Mouse (Mus musculus) C2C12 (cell line): ENCODE results near the gene Coro2b. TPM values are rescaled to one million over a fixed set of nuclear protein-coding genes. Genes with fewer than 3 reads are reported as not detected.

Experiments used
- H3K27me3 ChIP-seq: one replicate; pipeline ENCODE4 v1.6.1; 2011; ENCODE audit not compliant: control insufficient read depth, insufficient read depth, insufficient read length
- H3K36me3 ChIP-seq: one replicate; pipeline ENCODE4 v1.6.1; 2011; ENCODE audit not compliant: control insufficient read depth, insufficient read depth
- H3K4me3 ChIP-seq: one replicate; pipeline ENCODE4 v1.5.1; 2011; ENCODE audit warnings: mild to moderate bottlenecking, control low read depth; ENCODE audit not compliant: poor library complexity, insufficient read depth, severe bottlenecking
- H3K79me2 ChIP-seq: one replicate; pipeline ENCODE4 v1.6.1; 2011; ENCODE audit not compliant: control insufficient read depth, insufficient read depth
- H3K79me3 ChIP-seq: one replicate; pipeline ENCODE4 v1.6.1; 2011; ENCODE audit warnings: low read depth, control low read depth
- H3ac ChIP-seq: one replicate; pipeline ENCODE3; 2011; ENCODE audit warnings: low read depth; ENCODE audit not compliant: control insufficient read depth, insufficient read length
- CEBPB ChIP-seq: IDR thresholded peaks from one replicate; pipeline ENCODE4 v1.6.1; 2011; ENCODE audit warnings: low read depth, mild to moderate bottlenecking, control low read depth, moderate library complexity
- CTCF ChIP-seq: IDR thresholded peaks from one replicate; pipeline ENCODE4 v1.5.1; 2011; ENCODE audit not compliant: control insufficient read depth, insufficient read depth, insufficient read length
- FOSL1 ChIP-seq: IDR thresholded peaks from one replicate; pipeline ENCODE4 v1.8.0; 2011; ENCODE audit warnings: mild to moderate bottlenecking, low read length; ENCODE audit not compliant: poor library complexity, insufficient read depth, severe bottlenecking
- MAX ChIP-seq: IDR thresholded peaks from one replicate; pipeline ENCODE4 v1.6.1; 2011; ENCODE audit warnings: mild to moderate bottlenecking, control low read depth
- MYOD1 ChIP-seq: IDR thresholded peaks from one replicate; pipeline ENCODE4 v1.6.1; 2011; ENCODE audit warnings: low read depth; ENCODE audit not compliant: control insufficient read depth, insufficient read length
- MYOG ChIP-seq: IDR thresholded peaks from one replicate; pipeline ENCODE4 v1.6.1; 2011; ENCODE audit not compliant: control insufficient read depth, insufficient read length; ENCODE audit errors: extremely low read depth
- USF1 ChIP-seq: IDR thresholded peaks from one replicate; pipeline ENCODE4 v1.6.1; 2011; ENCODE audit warnings: low read depth, mild to moderate bottlenecking, control low read depth, moderate library complexity
- polyA plus RNA-seq: library from polyadenylated mRNA; unstranded; fragments of >200 nt; fragmentation: generic; extraction: Trizol; gene quantifications from one replicate; pipeline ENCODE4 v1.2.1, GENCODE M21; 2012; ENCODE audit warnings: missing spikeins

Gene Coro2b
- polyA plus RNA-seq, 1 experiment, result 9.9 TPM

DNA sequence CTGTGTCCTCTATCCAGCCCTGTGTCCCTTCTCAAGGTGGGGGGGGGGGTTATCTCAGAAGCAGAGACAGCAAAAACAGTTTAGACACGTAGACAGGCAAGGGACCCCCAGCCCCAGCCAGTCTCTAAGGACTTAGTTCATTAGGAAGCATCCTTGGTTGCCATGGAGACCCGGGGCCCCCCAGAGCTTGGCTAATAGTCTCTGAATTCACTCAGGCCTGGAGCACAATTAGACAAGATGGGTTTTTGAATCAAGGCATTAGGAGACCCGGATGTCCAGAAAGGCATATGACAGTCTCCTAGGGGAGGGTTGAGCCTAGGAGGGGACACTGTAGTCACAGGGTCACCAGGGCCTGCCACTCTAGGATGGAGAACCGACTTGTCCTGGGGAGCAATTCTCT is 18.3 kb downstream of the Coro2b start:
- H3K4me3 ChIP-seq, result no peak overlapping the region
- no peak for TF ChIP-seq CTCF
- H3K79me2 ChIP-seq, result no peaks in the 10 kb centered on the region
- H3ac ChIP-seq, result no peak overlapping the region
- no peaks in the 10 kb centered on the region for H3K27me3 ChIP-seq
- H3K79me3 ChIP-seq, result no peaks in the 10 kb centered on the region
- H3K36me3 ChIP-seq, result no peaks in the 10 kb centered on the region

DNA sequence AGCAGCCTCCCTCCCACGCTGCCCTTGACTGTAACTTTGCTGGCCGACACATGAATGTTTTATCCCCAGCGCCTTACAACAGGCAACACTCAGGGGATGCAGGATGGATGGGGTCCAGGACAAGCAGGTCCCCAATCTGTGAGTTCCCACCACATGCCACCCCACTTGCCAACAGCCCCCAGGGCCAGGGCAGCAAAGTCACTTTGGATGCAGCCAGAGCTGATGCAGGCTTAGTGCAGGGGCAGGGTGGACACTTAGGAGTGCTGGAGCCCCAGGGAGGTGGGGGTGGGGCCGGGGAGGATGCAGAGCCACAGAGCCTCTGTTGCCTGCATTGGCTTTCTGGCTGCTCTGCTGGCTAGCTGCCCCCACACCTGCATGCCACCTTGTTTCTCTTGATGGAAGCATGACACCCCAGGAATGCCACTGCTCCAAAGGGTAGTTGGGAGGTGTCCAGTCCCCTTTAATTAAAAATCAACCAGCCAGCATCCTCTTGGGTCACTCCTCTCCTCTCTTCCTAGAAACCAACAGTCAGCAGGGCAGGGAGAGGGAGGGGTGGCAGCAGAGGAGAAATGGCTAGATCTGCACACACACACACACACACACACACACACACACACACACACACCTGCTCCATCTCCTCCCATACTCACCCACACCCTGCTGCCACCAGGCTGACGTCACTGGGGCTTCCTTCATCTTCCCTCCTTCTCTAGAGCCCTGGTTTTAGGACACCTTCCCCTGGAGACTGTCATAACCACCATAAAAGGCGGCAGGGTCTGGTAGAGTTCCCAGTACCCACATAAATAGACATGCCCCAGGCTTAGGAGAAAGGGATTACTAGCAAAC is 19.5 kb downstream of the Coro2b start:
- Histone ChIP-seq H3ac (no peak overlapping the region), H3K27me3 (no peaks in the 10 kb centered on the region), H3K4me3 (no peak overlapping the region), H3K79me2 (no peaks in the 10 kb centered on the region), H3K79me3 (no peaks in the 10 kb centered on the region), H3K36me3 (no peaks in the 10 kb centered on the region)
- TF ChIP-seq CEBPB (no peak), MYOD1 (no peak), MYOG (no peak), USF1 (no peak), FOSL1 (no peak), MAX (no peak), CTCF (no peak)

DNA sequence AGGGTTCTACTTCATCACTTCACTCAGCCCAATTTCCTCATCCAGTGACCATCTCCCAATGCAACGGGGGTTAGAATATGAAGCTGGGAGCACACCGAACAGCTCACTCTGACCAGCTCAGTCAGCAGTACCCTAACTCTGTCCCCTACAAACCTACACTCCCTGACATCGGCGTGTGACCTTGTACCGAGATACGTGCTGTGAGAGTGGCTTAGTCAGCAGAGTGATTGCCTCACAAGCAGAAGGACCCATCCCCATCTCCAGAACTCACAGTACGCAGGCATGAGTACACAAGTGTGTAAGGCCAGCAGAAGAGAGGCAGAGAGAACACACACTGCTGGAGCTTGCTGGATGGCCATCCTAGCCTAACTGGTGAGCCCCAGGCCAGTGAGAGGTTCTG is 21.7 kb downstream of the Coro2b start:
- no peaks in the 10 kb centered on the region for H3K79me2 ChIP-seq
- H3K36me3 ChIP-seq, result no peaks in the 10 kb centered on the region
- H3K4me3 ChIP-seq, result no peak overlapping the region
- TF ChIP-seq MYOG (no peak), USF1 (no peak), CEBPB (no peak), MYOD1 (no peak), CTCF (no peak), MAX (no peak), FOSL1 (no peak)
- H3ac ChIP-seq, result no peak overlapping the region
- no peaks in the 10 kb centered on the region for H3K27me3 ChIP-seq
- H3K79me3 ChIP-seq, result no peaks in the 10 kb centered on the region

DNA sequence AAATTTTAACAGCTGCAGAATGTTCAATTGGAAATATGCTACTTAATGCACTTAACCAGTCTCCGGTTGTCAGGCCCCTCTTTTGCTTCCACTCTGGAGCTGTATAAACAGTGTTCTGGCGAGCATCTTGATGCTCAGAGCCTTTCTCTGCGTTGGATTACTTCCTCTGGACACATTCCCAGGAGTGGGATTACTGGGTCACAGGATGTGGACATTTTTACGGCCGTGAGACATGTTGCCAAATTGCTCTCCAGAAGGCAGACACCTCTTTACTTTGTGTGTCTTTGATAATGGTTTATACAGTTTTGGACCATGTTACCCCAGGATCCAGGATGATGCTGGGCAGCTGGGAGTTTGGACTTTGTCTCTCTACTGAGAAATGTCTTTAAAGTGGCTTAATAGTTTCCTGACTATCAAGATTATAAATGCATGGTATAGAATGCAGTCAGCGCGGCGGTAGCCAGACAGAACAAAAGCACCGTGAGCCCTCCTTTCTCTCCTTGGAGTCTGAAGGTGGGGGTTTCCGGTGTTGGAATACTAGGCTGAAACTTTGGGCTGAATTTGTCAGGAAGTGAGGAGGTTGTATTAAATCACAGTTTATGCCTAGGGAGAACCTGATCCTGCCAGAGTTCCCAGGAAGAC is 23.2 kb downstream of the Coro2b start:
- Histone ChIP-seq H3K27me3 (no peaks in the 10 kb centered on the region), H3K4me3 (no peak overlapping the region), H3K79me2 (no peaks in the 10 kb centered on the region), H3K36me3 (no peaks in the 10 kb centered on the region), H3K79me3 (no peaks in the 10 kb centered on the region), H3ac (no peak overlapping the region)
- TF ChIP-seq CEBPB (no peak), FOSL1 (no peak), CTCF (no peak), MYOD1 (no peak), MYOG (no peak), USF1 (no peak), MAX (no peak)

DNA sequence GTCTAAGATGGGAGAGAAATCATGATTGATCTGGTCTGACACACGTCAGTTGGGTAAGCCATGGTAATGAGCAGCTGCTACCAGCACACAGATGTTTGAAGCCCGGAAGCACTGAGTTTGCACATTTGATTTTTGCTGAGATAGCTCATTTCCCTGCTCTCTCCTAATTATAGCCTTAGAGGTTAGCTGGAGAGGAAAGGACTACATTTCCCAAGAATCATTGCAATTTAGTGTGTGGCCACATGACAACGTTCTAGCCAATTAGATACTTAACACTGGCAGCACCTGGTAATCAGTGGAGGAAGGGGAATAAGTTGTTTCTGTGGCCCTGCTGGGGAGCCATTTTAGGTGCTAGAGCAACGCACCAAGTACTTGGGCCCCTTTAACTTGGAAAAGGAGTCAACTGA is 26.3 kb downstream of the Coro2b start:
- Histone ChIP-seq H3K79me3 (no peaks in the 10 kb centered on the region), H3ac (no peak overlapping the region), H3K36me3 (no peaks in the 10 kb centered on the region), H3K79me2 (no peaks in the 10 kb centered on the region), H3K27me3 (no peaks in the 10 kb centered on the region), H3K4me3 (no peak overlapping the region)
- TF ChIP-seq CTCF (no peak), MYOD1 (no peak), USF1 (peak; percentile 89)

DNA sequence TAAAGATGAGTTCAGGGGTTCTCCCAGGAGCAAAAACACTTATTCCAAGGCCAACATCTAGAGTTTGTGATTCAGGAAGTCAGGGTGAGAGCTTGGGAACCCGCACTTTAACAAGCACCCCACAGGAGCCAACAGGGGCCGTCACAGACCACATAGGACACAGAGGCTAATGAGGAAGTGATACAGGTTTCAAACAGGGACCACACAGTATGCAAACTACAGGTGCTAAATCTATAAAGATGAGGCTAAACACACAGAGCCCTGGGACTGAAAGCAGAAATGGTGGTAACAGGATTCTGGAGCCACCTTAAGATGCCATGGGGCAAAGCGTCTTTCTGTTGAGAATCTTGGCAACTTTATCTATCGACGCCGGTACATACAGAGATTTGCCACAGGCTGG is 27.2 kb downstream of the Coro2b start:
- TF ChIP-seq MAX, result no peak
- no peak for TF ChIP-seq CEBPB
- no peak for TF ChIP-seq FOSL1
- TF ChIP-seq MYOG, result no peak
- TF ChIP-seq MYOD1, result no peak
- no peak for TF ChIP-seq CTCF
- TF ChIP-seq USF1, result no peak
- Histone ChIP-seq H3K27me3 (no peaks in the 10 kb centered on the region), H3K79me3 (no peaks in the 10 kb centered on the region), H3K79me2 (no peaks in the 10 kb centered on the region), H3ac (no peak overlapping the region), H3K36me3 (no peaks in the 10 kb centered on the region), H3K4me3 (no peak overlapping the region)
